Mouse (Mus musculus) MEL (cell line): ENCODE data around the gene Fam102a.
A peak's percentile ranks its signal among the peaks of the same experiment; 100 is the strongest.

Experiments
- BHLHE40 ChIP-seq: IDR thresholded peaks from 2 replicates; pipeline ENCODE4 v1.6.1; 2012; ENCODE audit warnings: low read depth, mild to moderate bottlenecking, inconsistent platforms, low read length, improper control_type of control experiment, borderline replicate concordance
- CTCF ChIP-seq, 3 experiments: IDR thresholded peaks in 2 of 3; conservative IDR thresholded peaks in 1 of 3; 2 replicates each; pipeline ENCODE4 v1.5.1; 2011 to 2012; ENCODE audit warnings: low read length in 3 of 3, low read depth in 2 of 3, mild to moderate bottlenecking in 2 of 3, improper control_type of control experiment in 1 of 3, inconsistent platforms in 1 of 3, mixed read lengths in 1 of 3, moderate library complexity in 1 of 3; ENCODE audit not compliant: control insufficient read depth in 1 of 3, insufficient read depth in 1 of 3, poor library complexity in 1 of 3, severe bottlenecking in 1 of 3
- MAX ChIP-seq: IDR thresholded peaks from 2 replicates; pipeline ENCODE4 v1.6.1; 2011; ENCODE audit warnings: low read length, improper control_type of control experiment
- MYB ChIP-seq: IDR thresholded peaks from 2 replicates; pipeline ENCODE4 v1.6.1; 2011; ENCODE audit warnings: mild to moderate bottlenecking, low read depth, low read length, improper control_type of control experiment
- MYC ChIP-seq: IDR thresholded peaks from 2 replicates; pipeline ENCODE4 v1.6.1; 2011; ENCODE audit warnings: low read depth, mild to moderate bottlenecking, low read length, improper control_type of control experiment, moderate library complexity
- NELFE ChIP-seq: IDR thresholded peaks from 2 replicates; pipeline ENCODE4 v1.6.1; 2011; ENCODE audit warnings: low read depth, low read length, improper control_type of control experiment
- POLR2A ChIP-seq, 2 experiments: IDR thresholded peaks; 2 replicates each; pipeline ENCODE4 v1.6.1; 2011 to 2012; ENCODE audit warnings: low read length in 2 of 2, mild to moderate bottlenecking in 2 of 2, control low read depth in 1 of 2, improper control_type of control experiment in 1 of 2, low read depth in 1 of 2, moderate library complexity in 1 of 2; ENCODE audit not compliant: control insufficient read depth in 1 of 2, insufficient read depth in 1 of 2, poor library complexity in 1 of 2
- UBTF ChIP-seq: IDR thresholded peaks from 2 replicates; pipeline ENCODE4 v1.6.1; 2012; ENCODE audit warnings: low read depth, mild to moderate bottlenecking, inconsistent platforms, low read length, improper control_type of control experiment, moderate library complexity, borderline replicate concordance; ENCODE audit not compliant: insufficient read depth

DNA sequence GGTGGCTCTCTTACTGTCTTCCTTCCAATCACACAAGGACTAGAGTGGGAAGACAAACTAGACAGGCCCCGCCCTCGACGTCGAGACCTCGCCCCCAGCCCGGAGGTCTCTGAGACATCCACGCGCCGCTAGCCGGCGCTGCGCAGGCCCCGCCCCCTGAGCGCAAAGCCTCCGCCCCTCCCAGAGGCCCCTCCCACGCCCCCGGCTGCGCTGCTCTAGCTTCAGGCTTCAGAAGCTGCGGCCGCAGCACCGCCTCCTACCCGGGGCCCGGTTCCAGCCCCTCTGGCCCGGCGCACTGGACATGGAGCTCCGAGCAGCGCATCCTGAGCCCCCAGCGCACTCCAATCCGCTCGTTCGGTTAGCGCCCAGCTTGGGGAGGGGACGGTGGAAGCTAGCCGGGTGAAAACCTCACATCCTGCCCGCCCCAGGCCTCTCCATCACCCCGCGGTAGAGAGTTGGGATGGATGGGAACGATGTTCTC lies 51.8 kb downstream of the Fam102a start, which contains the start of gene St6galnac4:
- TF ChIP-seq UBTF = no peak
- peak in 2 of 3 experiments; percentile 44 to 66; a peak in 4 of 6 replicates for TF ChIP-seq CTCF (IDR thresholded peaks at IDR 0.05 in 2 of 3, conservative IDR thresholded peaks at IDR 0.05 in 1 of 3; ENCODE audit: control insufficient read depth in 1 of 3, insufficient read depth in 1 of 3, low read depth in 2 of 3, low read length in 3 of 3, poor library complexity in 1 of 3, severe bottlenecking in 1 of 3)
- peak; percentile 78 for TF ChIP-seq NELFE
- TF ChIP-seq BHLHE40 = no peak
- TF ChIP-seq MYB = no peak
- 0 out of 2 replicates have a peak, but pooled peaks have one; percentile 7 for TF ChIP-seq MAX
- TF ChIP-seq MYC = no peak
- peak; percentile 76 to 82; a peak in 3 of 4 replicates for TF ChIP-seq POLR2A (IDR thresholded peaks at IDR 0.05; ENCODE audit: control insufficient read depth in 1 of 2, insufficient read depth in 1 of 2, low read depth in 1 of 2, low read length in 2 of 2, poor library complexity in 1 of 2)
